ENCODE assay signal across 8 mouse cellular contexts in genomic region chr11:95712085-95712562, GRCm38 (mm10). TPM values are rescaled to one million over a fixed set of nuclear protein-coding genes. Genes with fewer than 3 reads are reported as not detected.
DNase-seq lines count a peak whose midpoint lies in the region; ATAC-seq lines count a peak whose summit lies in the region.

No protein-coding gene starts in this region.

- H3K9me3 ChIP-seq in embryonic facial prominence, embryonic 12.5 days = no peaks in the 10 kb centered on the region

- 33% methylated on average over 12 of the region's 12 CpGs for WGBS in embryonic facial prominence, embryonic 12.5 days
- 0% methylated on average over 11 of the region's 12 CpGs for WGBS in macrophage (ENCODE audit: missing documents)

- no peaks in the 10 kb centered on the region for H3K36me3 ChIP-seq in embryonic facial prominence, embryonic 12.5 days
- no peaks in the 10 kb centered on the region for H3K36me3 ChIP-seq in macrophage (ENCODE audit: inconsistent target)

- H3K4me2 ChIP-seq in embryonic facial prominence, embryonic 12.5 days (replicated peaks) = peak overlapping the region; percentile 94

- peaks cover 33% of the 10 kb centered on the region for H3K4me1 ChIP-seq in embryonic facial prominence, embryonic 12.5 days

- no peak for ATAC-seq in embryonic facial prominence, embryonic 12.5 days (ENCODE audit: insufficient number of reproducible peaks, insufficient read depth, low FRiP score, low TSS enrichment)
- ATAC-seq in hematopoietic stem cell, adult 5-6 weeks (replicated peaks in 1 of 2; ENCODE audit: insufficient read depth in 1 of 2, low FRiP score in 2 of 2, low TSS enrichment in 1 of 2, low read depth in 1 of 2, poor library complexity in 2 of 2, severe bottlenecking in 2 of 2) = peak; percentile 61 to 67; a peak in 3 of 4 replicates

- peak overlapping the region; percentile 93 for H3K4me3 ChIP-seq in embryonic facial prominence, embryonic 12.5 days
- peak overlapping the region; percentile 30; the same call in 1 of the 2 replicates for H3K4me3 ChIP-seq in macrophage (ENCODE audit: inconsistent target)

- DNase-seq in cerebellum, adult 11 months = peak; percentile 20
- DNase-seq in cerebellum, postnatal 4 days (ENCODE audit: low spot score in 2 of 2) = no peak
- peak; percentile 34 for DNase-seq in ES-CJ7 (ENCODE audit: low read depth, low spot score)
- DNase-seq in left cerebral cortex, postnatal 14 days (ENCODE audit: low spot score in 2 of 2) = peak; percentile 21 to 39
- DNase-seq in telencephalon, adult 2 months (ENCODE audit: low read depth, low spot score) = peak; percentile 49

- peak overlapping the region; percentile 98; the same call in 1 of the 2 replicates for H3K9ac ChIP-seq in embryonic facial prominence, embryonic 12.5 days

- intact Hi-C loops in left cerebral cortex, postnatal 14 days (cut with DNase I) = no loop called here

- H3K27ac ChIP-seq in embryonic facial prominence, embryonic 12.5 days = peak overlapping the region; percentile 98
- H3K27ac ChIP-seq in macrophage = peak overlapping the region; percentile 87

- H3K27me3 ChIP-seq in embryonic facial prominence, embryonic 12.5 days = no peaks in the 10 kb centered on the region

- H3K79me2 ChIP-seq in macrophage (ENCODE audit: inconsistent target) = peaks cover 37% of the 10 kb centered on the region

RNA-seq across cellular contexts. Expression of gene Zfp652, which starts 0.3 kb away (rescaled TPM):
- polyA plus RNA-seq in embryonic facial prominence, embryonic 12.5 days (2016; fragmentation: Nextera tagmentation; extraction: Ambion mirVana) = 23.7 and 24.5 TPM in 2 replicates
- total RNA-seq in hematopoietic stem cell, adult 5-6 weeks (2017) = 21.9 and 26.4 TPM in 2 replicates
- total RNA-seq in left cerebral cortex, postnatal 14 days (2021) = 10 to 100 TPM; 40.3 to 40.6 TPM
- 10 to 100 TPM in 20 of 26 experiments, 1 to 10 TPM in 6; 3.0 to 59.5 (median 33.4) TPM for total RNA-seq in macrophage (2018; cell fraction: chromatin; rRNA removed)
- total RNA-seq in macrophage (2018; cell fraction: cytosol; rRNA removed) = 10 to 100 TPM in 24 of 26 experiments, 1 to 10 TPM in 2; 6.1 to 53.2 (median 16.7) TPM
- total RNA-seq in macrophage (2018; cell fraction: nucleus; rRNA removed) = 10 to 100 TPM in 22 of 26 experiments, 1 to 10 TPM in 4; 7.5 to 68.1 (median 28.6) TPM
- polyA plus RNA-seq in macrophage (2018) = 17.9 to 26.2 TPM (median 25.2 TPM) in 3 replicates

RNA-seq across cellular contexts. Expression of gene B130006D01Rik, which starts 11.3 kb away (rescaled TPM):
- polyA plus RNA-seq in embryonic facial prominence, embryonic 12.5 days (2016; fragmentation: Nextera tagmentation; extraction: Ambion mirVana) = 2.0 and 2.1 TPM in 2 replicates
- 1.6 and 1.7 TPM in 2 replicates for total RNA-seq in hematopoietic stem cell, adult 5-6 weeks (2017)
- total RNA-seq in left cerebral cortex, postnatal 14 days (2021) = 1 to 10 TPM in 1 of 2 experiments, under 1 TPM in 1; 0.99 to 1.1 TPM
- total RNA-seq in macrophage (2018; cell fraction: chromatin; rRNA removed) = 10 to 100 TPM in 14 of 26 experiments, 1 to 10 TPM in 12; 2.5 to 48.9 (median 13.2) TPM
- 1 to 10 TPM in 3 of 26 experiments, under 1 TPM in 15, not detected in 8; 0.03 to 1.2 (median 0.13) TPM for total RNA-seq in macrophage (2018; cell fraction: cytosol; rRNA removed)
- total RNA-seq in macrophage (2018; cell fraction: nucleus; rRNA removed) = 10 to 100 TPM in 7 of 26 experiments, 1 to 10 TPM in 17, under 1 TPM in 2; 0.54 to 30.1 (median 3.9) TPM
- polyA plus RNA-seq in macrophage (2018) = 0.11 to 0.15 TPM (median 0.11 TPM) in 3 replicates

RNA-seq across cellular contexts. Expression of gene Phb, which starts 45.4 kb away (rescaled TPM):
- polyA plus RNA-seq in embryonic facial prominence, embryonic 12.5 days (2016; fragmentation: Nextera tagmentation; extraction: Ambion mirVana) = 229 and 231 TPM in 2 replicates
- total RNA-seq in hematopoietic stem cell, adult 5-6 weeks (2017) = 76.0 and 90.7 TPM in 2 replicates
- total RNA-seq in left cerebral cortex, postnatal 14 days (2021) = 10 to 100 TPM; 82.5 to 86.3 TPM
- 100 to 1,000 TPM in 2 of 26 experiments, 10 to 100 TPM in 24; 28.4 to 130 (median 52.8) TPM for total RNA-seq in macrophage (2018; cell fraction: chromatin; rRNA removed)
- 10 to 100 TPM; 33.5 to 62.3 (median 44.5) TPM for total RNA-seq in macrophage (2018; cell fraction: cytosol; rRNA removed)
- 10 to 100 TPM; 16.1 to 63.1 (median 36.5) TPM for total RNA-seq in macrophage (2018; cell fraction: nucleus; rRNA removed)
- 67.1 to 111 TPM (median 84.1 TPM) in 3 replicates for polyA plus RNA-seq in macrophage (2018)

Comparison
In these comparisons a context has a peak if more than half of its experiments do, and no peak if none do; other contexts are left out.
1. DNase-seq: peak in cerebellum, adult 11 months (single experiment), ES-CJ7 (single experiment), left cerebral cortex, postnatal 14 days (2 of 2) and telencephalon, adult 2 months (single experiment); none in cerebellum, postnatal 4 days (0 of 2).